Mouse (Mus musculus) heart, embryonic 16.5 days (tissue): ENCODE data around the gene Cd151. TPM values are rescaled to one million over a fixed set of nuclear protein-coding genes. Genes with fewer than 3 reads are reported as not detected.

Experiments used
- ATAC-seq: fragments of 200-750 bp; cut with Nextera tagmentation; replicated peaks from 2 replicates; pipeline ENCODE4 v1.8.0; 2017; ENCODE audit warnings: moderate number of reproducible peaks; ENCODE audit not compliant: insufficient read depth, low FRiP score; ENCODE audit errors: extremely low read depth
- H3K27ac ChIP-seq: fragments of 300-500 bp; sonication (generic); 2 replicates; pipeline ENCODE4 v1.5.1; 2014; ENCODE audit warnings: mild to moderate bottlenecking, low read length, control low read depth, moderate library complexity
- H3K27me3 ChIP-seq: fragments of 300-500 bp; sonication (generic); 2 replicates; pipeline ENCODE4 v1.6.1; 2014; ENCODE audit warnings: low read length, mixed read lengths; ENCODE audit not compliant: control insufficient read depth, insufficient read depth
- H3K36me3 ChIP-seq: fragments of 300-500 bp; sonication (generic); 2 replicates; pipeline ENCODE4 v1.6.1; 2014; ENCODE audit not compliant: control insufficient read depth, insufficient read depth
- H3K4me1 ChIP-seq: fragments of 300-500 bp; sonication (generic); 2 replicates; pipeline ENCODE4 v1.6.1; 2014; ENCODE audit warnings: low read length, mixed read lengths; ENCODE audit not compliant: control insufficient read depth, insufficient read depth
- H3K4me2 ChIP-seq: fragments of 300-500 bp; sonication (generic); 2 replicates; pipeline ENCODE4 v1.6.1; 2014; ENCODE audit warnings: low read depth, mild to moderate bottlenecking, control low read depth, low read length
- H3K4me3 ChIP-seq: fragments of 300-500 bp; sonication (generic); 2 replicates; pipeline ENCODE4 v1.5.1; 2014; ENCODE audit warnings: mild to moderate bottlenecking, control low read depth, low read length
- H3K9ac ChIP-seq: fragments of 300-500 bp; sonication (generic); 2 replicates; pipeline ENCODE4 v1.6.1; 2014; ENCODE audit warnings: low read length, control low read depth
- H3K9me3 ChIP-seq: fragments of 300-500 bp; sonication (generic); replicated peaks from 2 replicates; pipeline ENCODE4 v1.6.1; 2016; ENCODE audit warnings: low read length; ENCODE audit not compliant: control insufficient read depth
- WGBS: fragments of 180-500 bp; shearing (Covaris S2); extraction: QIAGEN DNeasy Blood & Tissue Kit; methylation state at CpG from one replicate; pipeline ENCODE4 v1.1.7; 2014; 5-methylcytosine and 5-hydroxymethylcytosine counted together
- polyA plus RNA-seq: library from polyadenylated mRNA; unstranded; fragments of >200 nt; fragmentation: Nextera tagmentation; extraction: Ambion mirVana; gene quantifications from 2 replicates; pipeline ENCODE4 v1.2.1, GENCODE M21; 2015

Cd151 gene
- polyA plus RNA-seq, 1 experiment from 2014 or later: 44.0 TPM

DNA sequence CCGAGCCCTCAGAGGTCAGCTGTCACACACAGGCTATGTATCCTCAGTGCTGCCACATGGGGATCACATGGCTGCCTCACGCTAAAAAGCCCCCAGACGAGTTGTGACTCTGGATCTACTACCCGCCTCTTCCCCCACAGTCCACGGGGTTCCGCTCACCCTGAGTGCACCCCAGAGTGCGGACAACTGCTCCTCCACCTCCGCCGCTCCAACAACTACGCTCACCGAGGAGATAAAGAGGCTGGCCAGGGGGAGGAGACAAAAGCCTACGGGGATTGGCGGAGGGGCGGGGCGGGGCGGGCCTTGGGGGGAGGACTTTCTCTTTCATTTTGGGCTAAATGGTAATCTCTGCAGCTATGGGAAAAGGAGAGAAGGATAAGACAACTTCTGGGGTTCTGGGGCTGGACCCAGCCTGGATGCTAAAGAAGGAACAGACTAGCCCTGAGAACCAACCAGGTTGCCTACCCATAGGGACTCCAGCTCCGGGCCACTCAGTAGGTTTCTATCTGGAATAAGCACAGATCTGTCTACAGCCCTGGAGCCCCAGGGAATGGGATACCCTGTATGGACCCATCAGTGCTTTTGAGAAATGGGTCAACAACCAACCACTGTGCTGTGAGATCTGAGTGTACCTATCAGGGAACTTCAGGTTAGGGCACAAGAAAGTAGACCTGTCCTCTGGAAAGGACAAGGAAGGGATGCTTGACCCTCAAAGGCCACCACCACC, 31.9 kb upstream of the Cd151 start:
- ATAC-seq: peak; percentile 43
- peak overlapping the region; percentile 64 for H3K4me3 ChIP-seq
- peak overlapping the region; percentile 19 for H3K27ac ChIP-seq
- no peaks in the 10 kb centered on the region for H3K9me3 ChIP-seq
- peak overlapping the region; percentile 81 for H3K4me2 ChIP-seq
- H3K36me3 ChIP-seq: peaks cover 18% of the 10 kb centered on the region
- H3K9ac ChIP-seq: peak overlapping the region; percentile 73
- H3K27me3 ChIP-seq: no peaks in the 10 kb centered on the region
- H3K4me1 ChIP-seq: peaks cover 21% of the 10 kb centered on the region
- 3% methylated on average over 17 of the region's 17 CpGs for WGBS

- no peak overlapping the region for H3K9ac ChIP-seq
- ATAC-seq: no peak
- H3K4me1 ChIP-seq: peaks cover 27% of the 10 kb centered on the region
- no peaks in the 10 kb centered on the region for H3K27me3 ChIP-seq
- H3K36me3 ChIP-seq: peaks cover 12% of the 10 kb centered on the region
- no peak overlapping the region for H3K4me2 ChIP-seq
- H3K27ac ChIP-seq: no peak overlapping the region
- H3K4me3 ChIP-seq: no peak overlapping the region
- WGBS: 84% methylated on average over 9 of the region's 9 CpGs
- no peaks in the 10 kb centered on the region for H3K9me3 ChIP-seq
These were observed 31.2 kb upstream of the Cd151 start for GRCm38 (mm10) chr7:141435856-141436522.

DNA sequence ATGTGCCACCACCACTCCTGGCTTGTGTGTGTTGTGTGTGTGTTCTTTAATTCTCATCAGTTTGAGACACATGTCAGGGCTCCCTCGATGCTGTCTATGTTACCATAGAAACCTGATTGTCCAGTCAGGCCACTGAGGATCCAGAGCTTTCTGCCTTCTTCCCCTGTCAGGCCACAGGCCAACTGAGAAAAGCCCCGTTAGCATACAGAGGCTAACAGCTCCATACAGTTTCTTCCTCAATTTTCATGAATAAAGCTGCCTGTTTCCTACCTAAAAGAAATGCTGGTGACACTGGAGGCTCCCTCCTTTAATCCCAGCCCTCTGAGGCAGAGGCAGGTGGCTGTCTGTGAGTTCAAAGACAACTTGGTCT, 30.7 kb upstream of the Cd151 start:
- H3K4me3 ChIP-seq: peak overlapping the region; percentile 74
- no peak for ATAC-seq

GRCm38 (mm10) chr7:141437178-141438120, 29.7 kb upstream of the Cd151 start, which contains the start of gene Slc25a22:
Slc25a22 (minus strand) TSS chr7:141437892.
- Histone ChIP-seq H3K4me1 (peaks cover 29% of the 10 kb centered on the region), H3K4me3 (peak within 1 kb of the TSS; percentile 74), H3K27me3 (no peaks in the 10 kb centered on the region), H3K9ac (peak within 1 kb of the TSS; percentile 77), H3K36me3 (peaks cover 12% of the 10 kb centered on the region), H3K9me3 (no peaks in the 10 kb centered on the region), H3K4me2 (peak within 1 kb of the TSS; percentile 74), H3K27ac (peak within 1 kb of the TSS; percentile 58; the same call in 1 of the 2 replicates)
- peak; percentile 81 for ATAC-seq
- 6% methylated on average over 53 of the region's 53 CpGs for WGBS

More for the DNA sequence above, 30.7 kb upstream of the Cd151 start:
- H3K9ac ChIP-seq: peak overlapping the region; percentile 77
- H3K4me2 ChIP-seq: peak overlapping the region; percentile 74
- 70% methylated on average over 2 of the region's 2 CpGs for WGBS
- H3K4me1 ChIP-seq: peaks cover 27% of the 10 kb centered on the region
- no peak overlapping the region for H3K27ac ChIP-seq
- H3K36me3 ChIP-seq: peaks cover 10% of the 10 kb centered on the region
- H3K9me3 ChIP-seq: no peaks in the 10 kb centered on the region
- no peaks in the 10 kb centered on the region for H3K27me3 ChIP-seq

- 88% methylated on average over 12 of the region's 12 CpGs for WGBS
- no peaks in the 10 kb centered on the region for H3K9me3 ChIP-seq
- no peak overlapping the region for H3K9ac ChIP-seq
- H3K27ac ChIP-seq: no peak overlapping the region
- peaks cover 12% of the 10 kb centered on the region for H3K36me3 ChIP-seq
- H3K4me2 ChIP-seq: no peak overlapping the region
- H3K4me3 ChIP-seq: no peak overlapping the region
- no peaks in the 10 kb centered on the region for H3K27me3 ChIP-seq
- peaks cover 39% of the 10 kb centered on the region for H3K4me1 ChIP-seq
- no peak for ATAC-seq
These were observed 28.8 kb upstream of the Cd151 start for GRCm38 (mm10) chr7:141438201-141438968.

- Histone ChIP-seq H3K36me3 (peaks cover 10% of the 10 kb centered on the region), H3K4me3 (no peak overlapping the region), H3K9ac (no peak overlapping the region), H3K27me3 (no peaks in the 10 kb centered on the region), H3K27ac (no peak overlapping the region), H3K4me2 (no peak overlapping the region), H3K4me1 (peaks cover 39% of the 10 kb centered on the region), H3K9me3 (no peaks in the 10 kb centered on the region)
- no peak for ATAC-seq
- WGBS: 93% methylated on average over 10 of the region's 10 CpGs
These were observed 28.0 kb upstream of the Cd151 start for GRCm38 (mm10) chr7:141439140-141439679.

- H3K4me3 ChIP-seq: no peak overlapping the region
These were observed 27.4 kb upstream of the Cd151 start for GRCm38 (mm10) chr7:141439811-141440210.

GRCm38 (mm10) chr7:141440613-141441012, 26.6 kb upstream of the Cd151 start:
- WGBS: 21% methylated on average over 6 of the region's 6 CpGs
- Histone ChIP-seq H3K36me3 (peaks cover 10% of the 10 kb centered on the region), H3K9me3 (no peaks in the 10 kb centered on the region), H3K4me3 (no peak overlapping the region), H3K27ac (no peak overlapping the region), H3K9ac (no peak overlapping the region), H3K27me3 (no peaks in the 10 kb centered on the region), H3K4me2 (no peak overlapping the region), H3K4me1 (peaks cover 31% of the 10 kb centered on the region)
- no peak for ATAC-seq

More at GRCm38 (mm10) chr7:141439811-141440210, 27.4 kb upstream of the Cd151 start:
- Histone ChIP-seq H3K27ac (no peak overlapping the region), H3K36me3 (peaks cover 10% of the 10 kb centered on the region), H3K4me1 (peaks cover 35% of the 10 kb centered on the region), H3K9me3 (no peaks in the 10 kb centered on the region), H3K4me2 (no peak overlapping the region), H3K9ac (no peak overlapping the region), H3K27me3 (no peaks in the 10 kb centered on the region)
- WGBS: 93% methylated on average over 11 of the region's 11 CpGs
- ATAC-seq: no peak
